Mouse (Mus musculus): ENCODE measurements around the gene Ptpn23. TPM values are rescaled to one million over a fixed set of nuclear protein-coding genes. Genes with fewer than 3 reads are reported as not detected.

The Ptpn23 gene
- 3.9 and 4.3 TPM in 2 replicates for polyA plus RNA-seq (2012; rRNA removed)
- 2.8 and 3.8 TPM in 2 replicates for polyA plus RNA-seq (2014; fragmentation: Nextera tagmentation; extraction: Ambion mirVana)

GRCm38 (mm10) chr9:110408099-110408773 lies at the start of gene Ptpn23:
Gene Ptpn23 (minus strand): TSS chr9:110408213.
- Histone ChIP-seq H3K9me3 (ENCODE audit: control insufficient read depth, low read length) (no peaks in the 10 kb centered on the region), H3K4me2 (ENCODE audit: low read depth) (peak within 1 kb of the TSS; percentile 85), H3K27me3 (ENCODE audit: control insufficient read depth, insufficient read depth, low read length) (no peaks in the 10 kb centered on the region), H3K4me1 (replicated peaks; ENCODE audit: control insufficient read depth in 2 of 2, insufficient read depth in 2 of 2, low read length in 1 of 2) (peaks cover 3 to 13% of the 10 kb centered on the region in 2 experiments; a peak in 3 of 4 replicates), H3K36me3 (replicated peaks; ENCODE audit: control insufficient read depth, insufficient read depth, low read depth) (no peaks in the 10 kb centered on the region), H3K4me3 (ENCODE audit: insufficient read depth in 1 of 2, low read depth in 2 of 2, low read length in 2 of 2) (peak within 1 kb of the TSS; percentile 68 to 90), H3K27ac (no peak within 1 kb of the TSS), H3K9ac (replicated peaks) (peak within 1 kb of the TSS; percentile 71)
- WGBS (ENCODE audit: insufficient replicate concordance): under 1% methylated on average over 39 of the region's 39 CpGs
- DNase-seq (ENCODE audit: low read depth in 3 of 3, low spot score in 3 of 3) (peak; percentile 84 to 87 (median 86)), ATAC-seq (ENCODE audit: insufficient read depth) (peak; percentile 97)
- TF ChIP-seq EP300 (IDR thresholded peaks at IDR 0.05; ENCODE audit: low read depth) (no peak), CTCF (IDR thresholded peaks at IDR 0.05; ENCODE audit: low read depth) (no peak)

GRCm38 (mm10) chr9:110452523-110452922 lies 44.5 kb upstream of the Ptpn23 start:
- H3K9ac ChIP-seq (replicated peaks): no peak overlapping the region
- peaks cover 0 to 3% of the 10 kb centered on the region in 2 experiments; a peak in 1 of 4 replicates for H3K4me1 ChIP-seq (replicated peaks; ENCODE audit: control insufficient read depth in 2 of 2, insufficient read depth in 2 of 2, low read length in 1 of 2)
- no peaks in the 10 kb centered on the region for H3K9me3 ChIP-seq (ENCODE audit: control insufficient read depth, low read length)
- no peak overlapping the region for H3K4me2 ChIP-seq (ENCODE audit: low read depth)
- H3K36me3 ChIP-seq (replicated peaks; ENCODE audit: control insufficient read depth, insufficient read depth, low read depth): no peaks in the 10 kb centered on the region; the same call in 1 of the 2 replicates
- TF ChIP-seq EP300 (IDR thresholded peaks at IDR 0.05; ENCODE audit: low read depth) (no peak), CTCF (IDR thresholded peaks at IDR 0.05; ENCODE audit: low read depth) (no peak)
- 29% methylated on average over 3 of the region's 3 CpGs for WGBS (ENCODE audit: insufficient replicate concordance)
- H3K4me3 ChIP-seq (ENCODE audit: insufficient read depth in 1 of 2, low read depth in 2 of 2, low read length in 2 of 2): no peak overlapping the region
- DNase-seq (ENCODE audit: low read depth in 3 of 3, low spot score in 3 of 3): no peak
- H3K27me3 ChIP-seq (ENCODE audit: control insufficient read depth, insufficient read depth, low read length): no peaks in the 10 kb centered on the region
- ATAC-seq (ENCODE audit: insufficient read depth): no peak
- H3K27ac ChIP-seq: no peak overlapping the region

GRCm38 (mm10) chr9:110448857-110449617 lies 41.0 kb upstream of the Ptpn23 start:
- Histone ChIP-seq H3K4me1 (replicated peaks; ENCODE audit: control insufficient read depth in 2 of 2, insufficient read depth in 2 of 2, low read length in 1 of 2) (peaks cover 0 to 3% of the 10 kb centered on the region in 2 experiments; a peak in 1 of 4 replicates), H3K4me3 (ENCODE audit: insufficient read depth in 1 of 2, low read depth in 2 of 2, low read length in 2 of 2) (no peak overlapping the region), H3K9me3 (ENCODE audit: control insufficient read depth, low read length) (no peaks in the 10 kb centered on the region), H3K27me3 (ENCODE audit: control insufficient read depth, insufficient read depth, low read length) (no peaks in the 10 kb centered on the region), H3K36me3 (replicated peaks; ENCODE audit: control insufficient read depth, insufficient read depth, low read depth) (no peaks in the 10 kb centered on the region; the same call in 1 of the 2 replicates), H3K4me2 (ENCODE audit: low read depth) (no peak overlapping the region), H3K27ac (no peak overlapping the region), H3K9ac (replicated peaks) (no peak overlapping the region)
- DNase-seq (ENCODE audit: low read depth in 3 of 3, low spot score in 3 of 3) (peak; percentile 61 to 71 (median 64)), ATAC-seq (ENCODE audit: insufficient read depth) (peak; percentile 62)
- 15% methylated on average over 11 of the region's 11 CpGs for WGBS (ENCODE audit: insufficient replicate concordance)
- TF ChIP-seq EP300 (IDR thresholded peaks at IDR 0.05; ENCODE audit: low read depth) (no peak), CTCF (IDR thresholded peaks at IDR 0.05; ENCODE audit: low read depth) (peak; percentile 83)

GRCm38 (mm10) chr9:110448356-110448755 lies 40.3 kb upstream of the Ptpn23 start:
- no peak for DNase-seq (ENCODE audit: low read depth in 3 of 3, low spot score in 3 of 3)
- TF ChIP-seq CTCF (IDR thresholded peaks at IDR 0.05; ENCODE audit: low read depth) (no peak), EP300 (IDR thresholded peaks at IDR 0.05; ENCODE audit: low read depth) (no peak)
- WGBS (ENCODE audit: insufficient replicate concordance): 68% methylated on average over 15 of the region's 15 CpGs
- Histone ChIP-seq H3K4me2 (ENCODE audit: low read depth) (no peak overlapping the region), H3K4me1 (replicated peaks; ENCODE audit: control insufficient read depth in 2 of 2, insufficient read depth in 2 of 2, low read length in 1 of 2) (peaks cover 0 to 3% of the 10 kb centered on the region in 2 experiments; a peak in 1 of 4 replicates), H3K36me3 (replicated peaks; ENCODE audit: control insufficient read depth, insufficient read depth, low read depth) (no peaks in the 10 kb centered on the region; the same call in 1 of the 2 replicates), H3K27ac (no peak overlapping the region), H3K9ac (replicated peaks) (no peak overlapping the region), H3K9me3 (ENCODE audit: control insufficient read depth, low read length) (no peaks in the 10 kb centered on the region), H3K4me3 (ENCODE audit: insufficient read depth in 1 of 2, low read depth in 2 of 2, low read length in 2 of 2) (no peak overlapping the region), H3K27me3 (ENCODE audit: control insufficient read depth, insufficient read depth, low read length) (no peaks in the 10 kb centered on the region)
- ATAC-seq (ENCODE audit: insufficient read depth): no peak; the same call in 1 of the 2 replicates

GRCm38 (mm10) chr9:110440559-110440958 lies 32.5 kb upstream of the Ptpn23 start:
- Histone ChIP-seq H3K4me1 (replicated peaks; ENCODE audit: control insufficient read depth in 2 of 2, insufficient read depth in 2 of 2, low read length in 1 of 2) (peaks cover 0 to 8% of the 10 kb centered on the region in 2 experiments; a peak in 1 of 4 replicates), H3K27me3 (ENCODE audit: control insufficient read depth, insufficient read depth, low read length) (no peaks in the 10 kb centered on the region), H3K27ac (no peak overlapping the region), H3K9me3 (ENCODE audit: control insufficient read depth, low read length) (no peaks in the 10 kb centered on the region), H3K4me2 (ENCODE audit: low read depth) (no peak overlapping the region), H3K36me3 (replicated peaks; ENCODE audit: control insufficient read depth, insufficient read depth, low read depth) (no peaks in the 10 kb centered on the region), H3K4me3 (ENCODE audit: insufficient read depth in 1 of 2, low read depth in 2 of 2, low read length in 2 of 2) (no peak overlapping the region), H3K9ac (replicated peaks) (no peak overlapping the region)
- 27% methylated on average over 6 of the region's 6 CpGs for WGBS (ENCODE audit: insufficient replicate concordance)
- DNase-seq (ENCODE audit: low read depth in 3 of 3, low spot score in 3 of 3): no peak
- peak; percentile 51; the same call in 1 of the 2 replicates for ATAC-seq (ENCODE audit: insufficient read depth)
- TF ChIP-seq EP300 (IDR thresholded peaks at IDR 0.05; ENCODE audit: low read depth) (no peak), CTCF (IDR thresholded peaks at IDR 0.05; ENCODE audit: low read depth) (no peak)
